Mouse (Mus musculus) C2C12 (cell line): ENCODE measurements around the gene Rab3gap2.

ENCODE experiments used
- CTCF ChIP-seq: IDR thresholded peaks from one replicate; pipeline ENCODE4 v1.5.1; 2011; ENCODE audit not compliant: control insufficient read depth, insufficient read depth, insufficient read length
- MYOD1 ChIP-seq: IDR thresholded peaks from one replicate; pipeline ENCODE4 v1.6.1; 2011; ENCODE audit warnings: low read depth; ENCODE audit not compliant: control insufficient read depth, insufficient read length

- no peak for TF ChIP-seq MYOD1
- TF ChIP-seq CTCF, result no peak
Measured at GRCm38 (mm10) chr1:185274819-185275545, 71.1 kb downstream of the Rab3gap2 start.
